Mouse (Mus musculus): ENCODE data around the gene Lhfpl3.

Lhfpl3 gene

GRCm38 (mm10) chr5:23153210-23153609 lies 407.4 kb downstream of the Lhfpl3 start:
- DNase-seq (ENCODE audit: low read depth, low spot score) = no peak
- H3K36me3 ChIP-seq (ENCODE audit: control insufficient read depth, insufficient read depth, low read length, poor library complexity, severe bottlenecking) = no peaks in the 10 kb centered on the region
- no peaks in the 10 kb centered on the region for H3K27me3 ChIP-seq (ENCODE audit: control insufficient read depth, insufficient read depth, low read length, poor library complexity, severe bottlenecking)

GRCm38 (mm10) chr5:23154439-23154838 lies 408.6 kb downstream of the Lhfpl3 start:
- Histone ChIP-seq H3K36me3 (ENCODE audit: control insufficient read depth, insufficient read depth, low read length, poor library complexity, severe bottlenecking) (no peaks in the 10 kb centered on the region), H3K27me3 (ENCODE audit: control insufficient read depth, insufficient read depth, low read length, poor library complexity, severe bottlenecking) (no peaks in the 10 kb centered on the region)
- DNase-seq (ENCODE audit: low read depth, low spot score) = no peak

DNA sequence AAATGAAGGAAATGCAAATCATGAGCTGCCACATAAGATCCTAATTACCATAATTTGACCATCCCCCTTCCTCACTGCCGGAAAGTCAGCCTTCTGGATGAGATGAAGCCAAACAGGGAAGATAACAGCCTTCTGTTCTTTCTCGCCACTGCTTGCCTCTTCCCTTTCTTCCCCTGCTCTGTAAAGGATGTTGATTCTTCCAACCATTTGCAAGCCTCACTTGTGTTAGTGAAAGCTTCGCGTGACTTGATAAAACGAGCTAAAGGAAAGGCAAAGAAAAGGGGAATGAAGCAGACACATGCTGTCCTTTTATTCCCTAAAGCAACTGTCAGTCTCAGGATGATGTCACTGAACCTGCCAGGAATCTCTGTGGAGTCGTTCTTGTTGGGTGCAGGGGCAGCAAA lies 420.1 kb downstream of the Lhfpl3 start:
- H3K27me3 ChIP-seq (ENCODE audit: control insufficient read depth, insufficient read depth, low read length, poor library complexity, severe bottlenecking) = no peaks in the 10 kb centered on the region
- no peak for DNase-seq (ENCODE audit: low read depth, low spot score)

DNA sequence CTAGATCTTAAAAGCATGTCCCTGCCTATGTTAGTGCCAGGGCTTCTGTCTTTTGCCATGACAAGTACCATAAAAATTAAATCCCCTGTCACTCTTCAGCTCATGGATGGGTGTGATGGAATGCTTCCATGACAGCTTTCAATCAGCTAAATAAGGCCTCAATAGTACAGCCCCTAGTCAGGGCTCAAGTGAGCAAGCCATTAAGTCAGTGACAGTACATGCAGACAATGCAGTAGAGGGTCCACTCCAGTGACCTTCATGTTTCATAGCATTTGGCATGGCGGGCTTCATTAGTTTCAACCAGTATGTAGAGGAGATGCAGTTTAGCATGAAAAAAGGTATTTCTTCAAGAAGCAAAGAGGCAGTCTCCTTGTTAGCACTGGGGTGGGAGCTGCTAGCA lies 420.8 kb downstream of the Lhfpl3 start:
- Histone ChIP-seq H3K27me3 (ENCODE audit: control insufficient read depth, insufficient read depth, low read length, poor library complexity, severe bottlenecking) (no peaks in the 10 kb centered on the region), H3K36me3 (ENCODE audit: control insufficient read depth, insufficient read depth, low read length, poor library complexity, severe bottlenecking) (no peaks in the 10 kb centered on the region)
- no peak for DNase-seq (ENCODE audit: low read depth, low spot score)

More for the DNA sequence above, 420.1 kb downstream of the Lhfpl3 start:
- H3K36me3 ChIP-seq (ENCODE audit: control insufficient read depth, insufficient read depth, low read length, poor library complexity, severe bottlenecking) = no peaks in the 10 kb centered on the region

DNA sequence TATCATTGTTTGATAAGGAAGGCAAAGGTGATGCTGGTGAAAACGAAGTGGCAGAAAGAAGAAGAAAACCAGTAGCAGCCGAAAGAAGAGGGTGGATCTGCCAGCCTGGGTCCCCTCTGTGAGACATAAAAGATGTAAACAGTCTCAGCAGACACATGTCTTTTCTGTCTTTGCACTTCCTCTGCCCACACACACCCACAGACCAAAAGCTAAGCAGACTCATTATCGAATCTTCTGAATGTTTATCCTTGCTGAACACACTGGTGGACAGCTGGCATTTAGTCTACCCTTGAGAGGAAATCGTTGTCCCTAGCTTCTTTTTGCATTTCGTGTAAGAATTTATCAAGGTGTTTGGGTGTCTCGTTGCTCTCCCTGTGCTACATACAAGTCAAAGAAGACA lies 443.8 kb downstream of the Lhfpl3 start:
- DNase-seq (ENCODE audit: low read depth, low spot score) = no peak
- H3K27me3 ChIP-seq (ENCODE audit: control insufficient read depth, insufficient read depth, low read length, poor library complexity, severe bottlenecking) = no peaks in the 10 kb centered on the region

GRCm38 (mm10) chr5:23196879-23197278 lies 451.0 kb downstream of the Lhfpl3 start:
- H3K36me3 ChIP-seq (ENCODE audit: control insufficient read depth, insufficient read depth, low read length, poor library complexity, severe bottlenecking) = no peaks in the 10 kb centered on the region
- no peaks in the 10 kb centered on the region for H3K27me3 ChIP-seq (ENCODE audit: control insufficient read depth, insufficient read depth, low read length, poor library complexity, severe bottlenecking)
- no peak for DNase-seq (ENCODE audit: low read depth, low spot score)

More for the DNA sequence above, 443.8 kb downstream of the Lhfpl3 start:
- no peaks in the 10 kb centered on the region for H3K36me3 ChIP-seq (ENCODE audit: control insufficient read depth, insufficient read depth, low read length, poor library complexity, severe bottlenecking)

GRCm38 (mm10) chr5:23213086-23213485 lies 467.2 kb downstream of the Lhfpl3 start:
- no peaks in the 10 kb centered on the region for H3K27me3 ChIP-seq (ENCODE audit: control insufficient read depth, insufficient read depth, low read length, poor library complexity, severe bottlenecking)
- DNase-seq (ENCODE audit: low read depth, low spot score) = no peak
- no peaks in the 10 kb centered on the region for H3K36me3 ChIP-seq (ENCODE audit: control insufficient read depth, insufficient read depth, low read length, poor library complexity, severe bottlenecking)

- H3K27me3 ChIP-seq (ENCODE audit: control insufficient read depth, insufficient read depth, low read length, poor library complexity, severe bottlenecking) = no peaks in the 10 kb centered on the region
- DNase-seq (ENCODE audit: low read depth, low spot score) = no peak
- no peaks in the 10 kb centered on the region for H3K36me3 ChIP-seq (ENCODE audit: control insufficient read depth, insufficient read depth, low read length, poor library complexity, severe bottlenecking)
These were observed 468.8 kb downstream of the Lhfpl3 start for GRCm38 (mm10) chr5:23214646-23215045.

DNA sequence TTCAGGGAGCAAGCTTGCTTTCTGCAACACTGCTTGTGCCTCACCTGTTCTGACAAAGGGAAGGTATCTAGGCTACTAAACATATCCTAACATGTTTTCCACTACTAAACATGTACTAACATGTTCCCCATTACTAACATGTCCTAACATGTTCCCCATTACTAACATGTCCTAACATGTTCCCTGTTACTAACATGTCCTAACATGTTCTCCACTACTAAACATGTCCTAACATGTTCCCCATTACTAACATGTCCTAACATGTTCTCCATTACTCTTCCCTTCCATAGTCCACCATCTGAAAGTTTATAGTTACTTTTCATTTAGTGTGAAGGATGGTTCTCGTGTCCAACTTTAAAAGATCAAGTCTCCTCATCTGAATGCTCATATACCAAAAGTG lies 473.8 kb downstream of the Lhfpl3 start:
- no peak for DNase-seq (ENCODE audit: low read depth, low spot score)
- Histone ChIP-seq H3K36me3 (ENCODE audit: control insufficient read depth, insufficient read depth, low read length, poor library complexity, severe bottlenecking) (no peaks in the 10 kb centered on the region), H3K27me3 (ENCODE audit: control insufficient read depth, insufficient read depth, low read length, poor library complexity, severe bottlenecking) (no peaks in the 10 kb centered on the region)

DNA sequence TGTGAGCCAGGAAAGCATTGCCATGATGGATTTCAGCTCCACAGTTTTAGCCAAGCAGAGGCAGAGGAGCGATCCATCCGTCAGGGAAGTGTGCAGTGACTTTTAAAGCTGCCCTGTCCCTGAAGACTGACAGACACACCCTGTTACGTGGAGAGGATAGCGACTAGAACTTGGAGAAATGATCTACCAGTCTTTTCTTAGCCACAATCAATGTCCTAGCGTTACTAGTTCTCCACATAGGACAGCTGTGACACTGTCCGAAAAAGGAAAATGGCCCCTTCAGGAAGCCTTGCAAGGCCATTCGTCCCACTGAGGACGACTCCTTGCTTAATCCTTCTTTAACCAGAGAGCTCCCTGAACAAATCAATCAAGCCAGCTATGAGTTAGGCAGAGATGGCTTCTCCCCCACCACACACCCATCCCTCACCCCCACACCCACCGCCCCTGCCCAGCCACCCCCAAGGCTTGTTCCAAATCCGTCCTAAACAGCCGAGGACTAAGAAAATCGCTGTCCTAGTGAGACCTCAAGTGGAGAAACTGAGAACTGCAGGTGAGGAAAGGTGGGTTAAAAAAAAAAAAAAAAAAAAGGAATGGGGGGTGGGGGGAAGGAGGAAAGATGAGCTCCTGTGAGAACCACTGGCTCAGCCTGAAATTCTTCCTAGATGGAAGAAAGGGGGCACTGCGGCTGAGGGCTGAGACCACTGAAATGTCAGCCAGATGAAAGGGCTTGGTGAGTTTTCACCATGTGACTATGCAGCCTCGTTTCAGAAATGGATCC lies 479.1 kb downstream of the Lhfpl3 start:
- H3K36me3 ChIP-seq (ENCODE audit: control insufficient read depth, insufficient read depth, low read length, poor library complexity, severe bottlenecking) = no peaks in the 10 kb centered on the region
- H3K27me3 ChIP-seq (ENCODE audit: control insufficient read depth, insufficient read depth, low read length, poor library complexity, severe bottlenecking) = no peaks in the 10 kb centered on the region
- DNase-seq (ENCODE audit: low read depth, low spot score) = peak; percentile 56

GRCm38 (mm10) chr5:23225621-23226020 lies 479.8 kb downstream of the Lhfpl3 start:
- no peaks in the 10 kb centered on the region for H3K36me3 ChIP-seq (ENCODE audit: control insufficient read depth, insufficient read depth, low read length, poor library complexity, severe bottlenecking)
- H3K27me3 ChIP-seq (ENCODE audit: control insufficient read depth, insufficient read depth, low read length, poor library complexity, severe bottlenecking) = no peaks in the 10 kb centered on the region
- no peak for DNase-seq (ENCODE audit: low read depth, low spot score)

GRCm38 (mm10) chr5:23226753-23227152 lies 480.9 kb downstream of the Lhfpl3 start:
- H3K27me3 ChIP-seq (ENCODE audit: control insufficient read depth, insufficient read depth, low read length, poor library complexity, severe bottlenecking) = no peaks in the 10 kb centered on the region
- no peak for DNase-seq (ENCODE audit: low read depth, low spot score)
- H3K36me3 ChIP-seq (ENCODE audit: control insufficient read depth, insufficient read depth, low read length, poor library complexity, severe bottlenecking) = no peaks in the 10 kb centered on the region

DNA sequence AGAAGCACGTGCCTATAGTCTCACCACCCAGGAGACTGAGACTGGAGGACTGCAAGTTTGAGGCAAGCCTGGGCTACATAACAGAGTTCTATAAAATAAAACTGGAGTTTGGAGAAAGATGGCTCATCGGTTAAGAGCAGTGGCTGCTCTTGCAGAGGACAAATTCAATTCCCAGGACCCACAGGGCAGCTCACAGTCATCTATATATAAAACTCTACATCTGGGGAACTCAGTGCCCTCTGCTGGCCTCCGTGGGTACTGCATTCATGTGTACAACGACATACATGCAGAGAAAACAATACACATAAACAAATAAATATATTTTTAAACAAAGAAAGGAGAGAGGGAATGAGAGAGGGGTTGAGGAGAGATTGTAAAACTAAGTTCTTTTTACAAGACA lies 501.1 kb downstream of the Lhfpl3 start:
- DNase-seq (ENCODE audit: low read depth, low spot score) = peak; percentile 65
- no peaks in the 10 kb centered on the region for H3K27me3 ChIP-seq (ENCODE audit: control insufficient read depth, insufficient read depth, low read length, poor library complexity, severe bottlenecking)
- H3K36me3 ChIP-seq (ENCODE audit: control insufficient read depth, insufficient read depth, low read length, poor library complexity, severe bottlenecking) = no peaks in the 10 kb centered on the region

GRCm38 (mm10) chr5:23247784-23248183 lies 501.9 kb downstream of the Lhfpl3 start:
- no peak for DNase-seq (ENCODE audit: low read depth, low spot score)
- H3K36me3 ChIP-seq (ENCODE audit: control insufficient read depth, insufficient read depth, low read length, poor library complexity, severe bottlenecking) = no peaks in the 10 kb centered on the region
- H3K27me3 ChIP-seq (ENCODE audit: control insufficient read depth, insufficient read depth, low read length, poor library complexity, severe bottlenecking) = no peaks in the 10 kb centered on the region

DNA sequence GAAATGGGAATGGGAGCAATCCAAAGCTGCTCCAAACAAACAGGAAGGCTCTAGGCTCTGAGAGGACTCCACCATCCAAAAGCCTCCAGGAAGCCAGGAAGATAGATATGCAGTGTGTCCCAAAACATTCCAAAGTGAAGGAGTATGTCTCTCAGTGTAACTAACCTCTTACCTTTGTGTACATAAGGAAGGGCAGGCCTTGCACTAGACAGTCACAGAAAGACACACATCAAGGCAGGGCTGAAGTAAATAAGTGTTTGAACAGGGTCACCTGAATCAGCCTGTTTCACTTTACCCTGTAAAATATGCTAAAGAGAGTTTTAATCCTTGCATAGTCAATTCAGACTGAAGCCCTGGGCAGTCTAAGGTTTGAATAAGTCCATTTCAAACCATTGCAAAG lies 502.4 kb downstream of the Lhfpl3 start:
- no peak for DNase-seq (ENCODE audit: low read depth, low spot score)
- H3K36me3 ChIP-seq (ENCODE audit: control insufficient read depth, insufficient read depth, low read length, poor library complexity, severe bottlenecking) = no peaks in the 10 kb centered on the region
- no peaks in the 10 kb centered on the region for H3K27me3 ChIP-seq (ENCODE audit: control insufficient read depth, insufficient read depth, low read length, poor library complexity, severe bottlenecking)
